Mouse (Mus musculus): ENCODE results near the gene Jmjd6.

DNA sequence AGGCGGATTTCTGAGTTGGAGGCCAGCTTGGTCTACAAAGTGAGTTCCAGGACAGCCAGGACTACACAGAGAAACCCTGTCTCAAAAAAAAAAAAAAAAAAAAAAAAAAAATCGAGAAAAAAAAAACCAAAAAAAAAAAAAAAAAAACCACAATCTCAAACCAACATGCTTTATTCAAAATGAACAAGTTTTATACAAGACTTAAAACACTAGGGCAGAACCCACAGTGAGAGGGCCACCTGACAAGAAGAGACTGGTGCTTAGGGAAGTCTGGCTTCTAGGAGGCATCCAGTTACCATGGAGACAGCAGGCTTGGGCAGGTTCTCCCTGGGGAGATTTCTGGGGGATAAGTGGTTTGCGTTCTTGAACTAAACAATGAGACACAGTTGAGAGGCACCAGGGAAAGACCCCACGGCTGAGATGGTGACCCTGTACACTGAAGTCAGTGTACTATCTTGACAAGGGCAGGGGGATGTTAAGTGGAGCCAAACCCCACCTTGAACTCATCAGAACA, 11.0 kb downstream of the Jmjd6 start:
- no peak for TF ChIP-seq CTCF (IDR thresholded peaks at IDR 0.05)
- TF ChIP-seq EP300 (IDR thresholded peaks at IDR 0.05): no peak
